Mouse (Mus musculus) megakaryocyte, embryonic 14.5 days (primary cell): ENCODE measurements around the gene Mef2a. TPM values are rescaled to one million over a fixed set of nuclear protein-coding genes. Genes with fewer than 3 reads are reported as not detected.

Experiments
- H3K27me3 ChIP-seq: replicated peaks from 2 replicates; pipeline ENCODE3; 2012; ENCODE audit warnings: inconsistent platforms
- H3K36me3 ChIP-seq: replicated peaks from 2 replicates; pipeline ENCODE3; 2012; ENCODE audit warnings: low read length, inconsistent platforms, mixed read lengths
- H3K4me1 ChIP-seq: 2 replicates; pipeline ENCODE4 v1.6.1; 2012; ENCODE audit warnings: inconsistent platforms
- H3K4me3 ChIP-seq: replicated peaks from 2 replicates; pipeline ENCODE3; 2012; ENCODE audit warnings: moderate library complexity, mild to moderate bottlenecking, inconsistent platforms
- H3K9me3 ChIP-seq: 2 replicates; pipeline ENCODE4 v1.6.1; 2012; ENCODE audit warnings: inconsistent platforms
- FLI1 ChIP-seq: IDR thresholded peaks from 2 replicates; pipeline ENCODE4 v1.6.1; 2012; ENCODE audit warnings: low read length, inconsistent platforms, mixed read lengths
- GATA1 ChIP-seq: IDR thresholded peaks from 3 replicates; pipeline ENCODE4 v1.6.1; 2012; ENCODE audit warnings: mixed read lengths, low read length, inconsistent platforms, borderline replicate concordance
- polyA plus RNA-seq: library from polyadenylated mRNA; stranded (reverse); fragments of >175 nt; gene quantifications from 2 replicates; pipeline ENCODE4 v1.2.3, GENCODE M21; 2012; ENCODE audit warnings: low replicate concordance; ENCODE audit not compliant: insufficient read depth

Gene Mef2a
- polyA plus RNA-seq, 1 experiment = 3.5 TPM

GRCm38 (mm10) chr7:67371351-67371890 lies 1.2 kb downstream of the Mef2a start:
- Histone ChIP-seq H3K36me3 (peaks cover 4% of the 10 kb centered on the region), H3K4me1 (peaks cover 63% of the 10 kb centered on the region), H3K27me3 (no peaks in the 10 kb centered on the region), H3K4me3 (peak overlapping the region; percentile 95), H3K9me3 (no peaks in the 10 kb centered on the region)
- TF ChIP-seq FLI1 (no peak), GATA1 (no peak)

GRCm38 (mm10) chr7:67369645-67370044 lies 3.0 kb downstream of the Mef2a start:
- Histone ChIP-seq H3K4me1 (peaks cover 69% of the 10 kb centered on the region), H3K36me3 (peaks cover 7% of the 10 kb centered on the region), H3K9me3 (no peaks in the 10 kb centered on the region), H3K4me3 (peak overlapping the region; percentile 71), H3K27me3 (no peaks in the 10 kb centered on the region)
- TF ChIP-seq FLI1 = no peak
- no peak for TF ChIP-seq GATA1

GRCm38 (mm10) chr7:67368394-67368793 lies 4.3 kb downstream of the Mef2a start:
- peaks cover 69% of the 10 kb centered on the region for H3K4me1 ChIP-seq
- TF ChIP-seq FLI1 (no peak), GATA1 (no peak)
- H3K36me3 ChIP-seq = peaks cover 7% of the 10 kb centered on the region
- H3K9me3 ChIP-seq = no peaks in the 10 kb centered on the region
- H3K27me3 ChIP-seq = no peaks in the 10 kb centered on the region
- H3K4me3 ChIP-seq = peak overlapping the region; percentile 70

GRCm38 (mm10) chr7:67360588-67360987 lies 12.1 kb downstream of the Mef2a start:
- Histone ChIP-seq H3K9me3 (no peaks in the 10 kb centered on the region), H3K36me3 (peaks cover 4% of the 10 kb centered on the region), H3K27me3 (no peaks in the 10 kb centered on the region), H3K4me3 (no peak overlapping the region), H3K4me1 (peaks cover 51% of the 10 kb centered on the region)
- TF ChIP-seq GATA1 (no peak), FLI1 (no peak)

GRCm38 (mm10) chr7:67359863-67360262 lies 12.8 kb downstream of the Mef2a start:
- Histone ChIP-seq H3K4me1 (peaks cover 46% of the 10 kb centered on the region), H3K36me3 (peaks cover 6% of the 10 kb centered on the region), H3K4me3 (no peak overlapping the region), H3K27me3 (no peaks in the 10 kb centered on the region), H3K9me3 (no peaks in the 10 kb centered on the region)
- TF ChIP-seq GATA1 = no peak
- TF ChIP-seq FLI1 = no peak

DNA sequence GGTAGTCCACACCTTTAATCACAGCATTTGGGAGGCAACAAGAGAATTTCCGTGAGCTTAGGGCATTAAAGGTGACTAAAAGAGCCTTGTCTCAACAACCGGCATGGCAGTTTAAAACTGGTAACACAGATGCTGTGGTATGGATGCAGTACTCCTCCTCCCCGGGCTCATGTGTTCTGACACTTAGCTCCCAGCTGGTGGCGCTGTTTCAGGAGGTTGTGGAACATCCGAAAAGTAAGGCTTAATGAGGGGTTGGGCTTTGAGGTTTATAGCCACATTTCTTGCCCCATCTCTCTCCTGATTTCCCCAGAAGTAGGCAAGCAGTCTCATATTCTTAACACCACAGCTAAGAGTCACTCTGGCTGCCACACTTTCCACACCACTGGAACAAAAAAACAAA lies 16.8 kb downstream of the Mef2a start:
- H3K36me3 ChIP-seq = peaks cover 6% of the 10 kb centered on the region
- H3K9me3 ChIP-seq = no peaks in the 10 kb centered on the region
- TF ChIP-seq FLI1 (no peak), GATA1 (no peak)
- no peaks in the 10 kb centered on the region for H3K27me3 ChIP-seq
- no peak overlapping the region for H3K4me3 ChIP-seq
- H3K4me1 ChIP-seq = peaks cover 49% of the 10 kb centered on the region

DNA sequence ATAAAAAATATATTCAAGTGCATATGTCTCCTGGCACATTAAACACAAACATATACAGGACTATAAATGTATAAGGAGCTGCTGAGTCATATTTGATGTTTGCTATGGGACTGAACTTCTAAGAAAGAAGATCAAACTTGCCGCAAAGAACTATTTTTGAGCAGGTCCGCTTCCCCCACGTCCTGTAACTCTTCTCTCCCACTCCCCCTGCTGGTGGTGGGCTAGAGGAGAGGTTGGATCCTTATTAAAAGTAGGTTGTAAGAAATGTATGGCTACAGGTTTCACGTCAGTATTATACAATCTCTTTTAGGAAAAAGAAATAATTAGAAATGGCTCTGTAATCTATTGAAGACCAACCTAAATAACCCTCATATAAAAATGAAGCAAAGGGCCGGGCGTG lies 19.0 kb downstream of the Mef2a start:
- Histone ChIP-seq H3K9me3 (no peaks in the 10 kb centered on the region), H3K36me3 (peaks cover 16% of the 10 kb centered on the region), H3K4me1 (peaks cover 41% of the 10 kb centered on the region), H3K4me3 (peak overlapping the region; percentile 28), H3K27me3 (no peaks in the 10 kb centered on the region)
- no peak for TF ChIP-seq GATA1
- no peak for TF ChIP-seq FLI1

GRCm38 (mm10) chr7:67352989-67353388 lies 19.7 kb downstream of the Mef2a start:
- Histone ChIP-seq H3K36me3 (peaks cover 19% of the 10 kb centered on the region), H3K27me3 (no peaks in the 10 kb centered on the region), H3K9me3 (no peaks in the 10 kb centered on the region), H3K4me3 (no peak overlapping the region), H3K4me1 (peaks cover 41% of the 10 kb centered on the region)
- TF ChIP-seq GATA1 (no peak), FLI1 (no peak)

DNA sequence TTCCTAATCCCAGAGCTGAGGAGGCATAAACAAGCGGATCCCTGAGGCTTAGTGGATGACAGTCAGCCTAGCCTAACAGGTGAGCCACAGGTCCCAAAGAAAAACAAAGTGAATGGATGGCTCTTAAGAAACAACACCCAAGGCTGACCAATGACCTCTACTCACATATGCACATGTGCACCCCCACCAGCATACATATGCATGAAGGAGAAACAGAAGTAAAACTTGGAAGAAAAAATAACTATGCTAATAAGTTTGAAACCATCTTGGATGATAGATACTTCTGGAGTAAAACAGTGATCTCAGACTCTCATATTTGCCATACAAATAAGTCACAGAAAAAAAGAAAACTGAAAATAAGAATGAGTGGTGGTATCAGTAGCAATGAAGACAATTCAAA lies 28.2 kb downstream of the Mef2a start:
- peaks cover 41% of the 10 kb centered on the region for H3K36me3 ChIP-seq
- H3K27me3 ChIP-seq = no peaks in the 10 kb centered on the region
- H3K9me3 ChIP-seq = no peaks in the 10 kb centered on the region
- no peak overlapping the region for H3K4me3 ChIP-seq
- peaks cover 27% of the 10 kb centered on the region for H3K4me1 ChIP-seq
- no peak for TF ChIP-seq GATA1

DNA sequence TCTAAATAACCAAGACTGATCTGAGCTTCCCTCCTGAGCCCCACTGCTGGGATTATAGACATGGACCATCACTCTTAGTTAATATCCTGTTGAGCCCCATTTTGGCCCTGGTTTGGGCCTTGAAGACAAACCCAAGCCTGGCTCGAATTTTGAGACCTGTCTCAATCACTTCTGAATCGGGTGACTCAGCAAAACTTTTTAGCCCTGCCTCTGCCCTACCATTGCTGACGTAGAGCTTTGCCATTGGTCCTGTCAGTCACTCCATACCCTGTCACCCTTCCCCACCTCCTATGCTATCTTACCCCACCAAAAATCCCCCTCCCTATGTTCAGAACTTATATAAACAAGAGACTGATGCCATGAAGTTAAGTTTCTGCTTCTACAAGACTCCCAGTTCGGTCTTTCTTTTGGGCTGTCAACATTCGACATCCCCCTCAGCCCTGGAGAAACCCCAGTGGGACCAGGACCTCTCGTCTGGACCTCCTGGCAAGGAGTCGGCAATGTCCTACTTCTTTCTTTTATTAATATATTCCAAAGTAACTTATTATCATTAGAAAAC lies 30.5 kb downstream of the Mef2a start:
- no peaks in the 10 kb centered on the region for H3K9me3 ChIP-seq
- TF ChIP-seq GATA1 (no peak), FLI1 (no peak)
- peaks cover 28% of the 10 kb centered on the region for H3K4me1 ChIP-seq
- peaks cover 40% of the 10 kb centered on the region for H3K36me3 ChIP-seq
- no peaks in the 10 kb centered on the region for H3K27me3 ChIP-seq
- no peak overlapping the region for H3K4me3 ChIP-seq

GRCm38 (mm10) chr7:67320359-67320758 lies 52.3 kb downstream of the Mef2a start:
- Histone ChIP-seq H3K27me3 (no peaks in the 10 kb centered on the region), H3K4me1 (peaks cover 21% of the 10 kb centered on the region), H3K4me3 (no peak overlapping the region), H3K36me3 (peaks cover 15% of the 10 kb centered on the region), H3K9me3 (no peaks in the 10 kb centered on the region)
- TF ChIP-seq GATA1 = no peak
- no peak for TF ChIP-seq FLI1
